Comparison of ENCODE assay signal across 8 mouse cellular contexts in genomic region chr3:145987970-145988683, GRCm38 (mm10). TPM values are rescaled to one million over a fixed set of nuclear protein-coding genes. Genes with fewer than 3 reads are reported as not detected.
A peak's percentile ranks its signal among the peaks of the same experiment; 100 is the strongest.
DNase-seq lines count a peak whose midpoint lies in the region; ATAC-seq and TF ChIP-seq lines count a peak whose summit lies in the region.

No protein-coding gene starts in this region.

- ATAC-seq in intestine, embryonic 15.5 days: peak; percentile 88
- ATAC-seq in activated CD4-positive, CD25-positive, alpha-beta regulatory T cell, adult 4 months: no peak

- H3K27ac ChIP-seq in intestine, embryonic 15.5 days: peak overlapping the region; percentile 96
- H3K27ac ChIP-seq in midbrain, embryonic 10.5 days (replicated peaks): peak overlapping the region; percentile 88
- peak overlapping the region; percentile 89 for H3K27ac ChIP-seq in small intestine, adult 2 months (ENCODE audit: insufficient read depth, low read depth, low read length)

- H3K9me3 ChIP-seq in intestine, embryonic 15.5 days: no peaks in the 10 kb centered on the region
- H3K9me3 ChIP-seq in midbrain, embryonic 10.5 days (replicated peaks): no peaks in the 10 kb centered on the region

- peak overlapping the region; percentile 72 for H3K4me3 ChIP-seq in intestine, embryonic 15.5 days (replicated peaks)
- H3K4me3 ChIP-seq in midbrain, embryonic 10.5 days: peak overlapping the region; percentile 72
- peak overlapping the region; percentile 79 for H3K4me3 ChIP-seq in small intestine, adult 2 months (ENCODE audit: low read depth, low read length)

- H3K36me3 ChIP-seq in intestine, embryonic 15.5 days: no peaks in the 10 kb centered on the region
- H3K36me3 ChIP-seq in midbrain, embryonic 10.5 days: peaks cover 4% of the 10 kb centered on the region; the same call in 1 of the 2 replicates
- no peaks in the 10 kb centered on the region for H3K36me3 ChIP-seq in small intestine, adult 2 months (ENCODE audit: control insufficient read depth, insufficient read depth, low read length)

- H3K27me3 ChIP-seq in intestine, embryonic 15.5 days (replicated peaks): no peaks in the 10 kb centered on the region
- peaks cover 54% of the 10 kb centered on the region for H3K27me3 ChIP-seq in midbrain, embryonic 10.5 days (ENCODE audit: low read depth, poor library complexity, severe bottlenecking)
- H3K27me3 ChIP-seq in small intestine, adult 2 months (ENCODE audit: control insufficient read depth, insufficient read depth, low read length): no peaks in the 10 kb centered on the region

- WGBS in intestine, embryonic 15.5 days: under 1% methylated on average over 92 of the region's 101 CpGs
- WGBS in midbrain, embryonic 10.5 days: under 1% methylated on average over 95 of the region's 101 CpGs
- under 1% methylated on average over 98 of the region's 101 CpGs for WGBS in small intestine, adult 2 months

- 0 out of 2 replicates have a peak, but pooled peaks cover 4% of the 10 kb centered on the region for H3K4me1 ChIP-seq in intestine, embryonic 15.5 days (replicated peaks)
- H3K4me1 ChIP-seq in midbrain, embryonic 10.5 days: peaks cover 31% of the 10 kb centered on the region
- H3K4me1 ChIP-seq in small intestine, adult 2 months (ENCODE audit: control insufficient read depth, insufficient read depth, insufficient read length, low read length): peaks cover 7% of the 10 kb centered on the region; the same call in 1 of the 2 replicates

- TF ChIP-seq CTCF in small intestine, adult 2 months (IDR thresholded peaks at IDR 0.05; ENCODE audit: extremely low read depth, insufficient read length, insufficient replicate concordance, low read depth, low read length): no peak

- H3K4me2 ChIP-seq in intestine, embryonic 15.5 days (replicated peaks): peak overlapping the region; percentile 73

- intact Hi-C loops in left cerebral cortex, postnatal 4 days (cut with DNase I): no loop called here

- peak overlapping the region; percentile 77 for H3K9ac ChIP-seq in intestine, embryonic 15.5 days

- DNase-seq in adrenal gland, adult (ENCODE audit: inconsistent age in 2 of 2, low spot score in 1 of 2): peak; percentile 93 to 95
- peak; percentile 58 for DNase-seq in embryo, embryonic 10.5 days (ENCODE audit: low spot score)
- DNase-seq in gastrocnemius, postnatal 4 days (ENCODE audit: low spot score in 2 of 2): peak; percentile 69 to 81
- DNase-seq in left cerebral cortex, postnatal 4 days: peak; percentile 44
- DNase-seq in midbrain, embryonic 10.5 days (ENCODE audit: low spot score): peak; percentile 73

- no peak; the same call in 1 of the 2 replicates for TF ChIP-seq POLR2A in small intestine, adult 2 months (IDR thresholded peaks at IDR 0.05; ENCODE audit: low read depth, low read length)

RNA-seq across cellular contexts. Expression of gene Syde2, which starts 0.5 kb away (rescaled TPM):
- 1 to 10 TPM; 4.8 to 5.0 TPM for total RNA-seq in gastrocnemius, postnatal 4 days (2021)
- 1.9 and 2.4 TPM in 2 replicates for polyA plus RNA-seq in intestine, embryonic 15.5 days (2015; fragmentation: Nextera tagmentation; extraction: Ambion mirVana)
- total RNA-seq in left cerebral cortex, postnatal 4 days (2021): 1 to 10 TPM; 4.4 to 5.3 TPM
- polyA plus RNA-seq in midbrain, embryonic 10.5 days (2016; fragmentation: Nextera tagmentation; extraction: Ambion mirVana): 0.53 and 0.95 TPM in 2 replicates
- 2.0 and 3.8 TPM in 2 replicates for polyA plus RNA-seq in small intestine, adult 2 months (2012; rRNA removed)
- not detected for polyA plus RNA-seq in activated CD4-positive, CD25-positive, alpha-beta regulatory T cell, adult 4 months (2017; shearing (Covaris generic))

RNA-seq across cellular contexts. Expression of gene 2410004B18Rik, which starts 50.3 kb away (rescaled TPM):
- 10 to 100 TPM; 15.0 to 22.4 TPM for total RNA-seq in gastrocnemius, postnatal 4 days (2021)
- polyA plus RNA-seq in intestine, embryonic 15.5 days (2015; fragmentation: Nextera tagmentation; extraction: Ambion mirVana): 48.9 and 55.7 TPM in 2 replicates
- 10 to 100 TPM; 51.5 to 56.8 TPM for total RNA-seq in left cerebral cortex, postnatal 4 days (2021)
- polyA plus RNA-seq in midbrain, embryonic 10.5 days (2016; fragmentation: Nextera tagmentation; extraction: Ambion mirVana): 50.6 and 51.1 TPM in 2 replicates
- polyA plus RNA-seq in small intestine, adult 2 months (2012; rRNA removed): 14.8 and 20.0 TPM in 2 replicates
- polyA plus RNA-seq in activated CD4-positive, CD25-positive, alpha-beta regulatory T cell, adult 4 months (2017; shearing (Covaris generic)): 10 to 100 TPM; 14.2 to 21.6 TPM

Comparison
In these comparisons a context has a peak if more than half of its experiments do, and no peak if none do; other contexts are left out.
1. DNase-seq: peak in every context shown above with its lines; median percentile 94 in adrenal gland, adult; 75 in gastrocnemius, postnatal 4 days; 73 in midbrain, embryonic 10.5 days; 58 in embryo, embryonic 10.5 days; 44 in left cerebral cortex, postnatal 4 days.